Mouse (Mus musculus) spleen, adult 2 months (tissue): ENCODE results near the gene Sfxn3. TPM values are rescaled to one million over a fixed set of nuclear protein-coding genes. Genes with fewer than 3 reads are reported as not detected.

Experiments used
- DNase-seq, 2 experiments: peaks; one replicate each; pipeline versions ENCODE4 v3.0.0 to v3.0.0-alpha.2; 2012 to 2021; ENCODE audit warnings: low spot score in 2 of 2, low read depth in 1 of 2
- H3K27ac ChIP-seq: fragments of 200-500 bp; 2 replicates; pipeline ENCODE4 v1.5.1; 2012; ENCODE audit warnings: low read length, inconsistent platforms; ENCODE audit not compliant: insufficient read depth
- H3K27me3 ChIP-seq: fragments of 200-500 bp; 2 replicates; pipeline ENCODE4 v1.6.1; 2012; ENCODE audit warnings: mild to moderate bottlenecking, moderate library complexity, low read length, inconsistent platforms; ENCODE audit not compliant: control insufficient read depth, insufficient read depth
- H3K36me3 ChIP-seq: fragments of 200-500 bp; 2 replicates; pipeline ENCODE4 v1.6.1; 2012; ENCODE audit warnings: mild to moderate bottlenecking, low read length, inconsistent platforms; ENCODE audit not compliant: control insufficient read depth, insufficient read depth
- H3K4me1 ChIP-seq: fragments of 200-500 bp; 2 replicates; pipeline ENCODE4 v1.6.1; 2011; ENCODE audit warnings: inconsistent platforms; ENCODE audit not compliant: control insufficient read depth, insufficient read depth, insufficient read length
- H3K4me3 ChIP-seq: fragments of 200-500 bp; 2 replicates; pipeline ENCODE4 v1.5.1; 2011; ENCODE audit warnings: mild to moderate bottlenecking, inconsistent platforms; ENCODE audit not compliant: insufficient read depth, insufficient read length; ENCODE audit errors: extremely low read depth
- CTCF ChIP-seq: fragments of 200-500 bp; IDR thresholded peaks from 2 replicates; pipeline ENCODE4 v1.5.1; 2011; ENCODE audit warnings: mild to moderate bottlenecking, inconsistent platforms; ENCODE audit not compliant: insufficient read depth, insufficient read length, insufficient replicate concordance; ENCODE audit errors: extremely low read depth
- POLR2A ChIP-seq: fragments of 200-500 bp; IDR thresholded peaks from 2 replicates; pipeline ENCODE4 v1.6.1; 2011; ENCODE audit warnings: low read depth, low read length, inconsistent platforms
- WGBS: fragments of 180-500 bp; shearing (Covaris S2); methylation state at CpG from one replicate; pipeline ENCODE4 v1.1.7; 2018; 5-methylcytosine and 5-hydroxymethylcytosine counted together
- polyA plus RNA-seq: library from polyadenylated mRNA; depleted of rRNA; stranded (reverse); fragments of >200 nt; gene quantifications from 2 replicates; pipeline ENCODE4 v1.2.3, GENCODE M21; 2012

The Sfxn3 gene
- polyA plus RNA-seq, 1 experiment, result 23.9 TPM

DNA sequence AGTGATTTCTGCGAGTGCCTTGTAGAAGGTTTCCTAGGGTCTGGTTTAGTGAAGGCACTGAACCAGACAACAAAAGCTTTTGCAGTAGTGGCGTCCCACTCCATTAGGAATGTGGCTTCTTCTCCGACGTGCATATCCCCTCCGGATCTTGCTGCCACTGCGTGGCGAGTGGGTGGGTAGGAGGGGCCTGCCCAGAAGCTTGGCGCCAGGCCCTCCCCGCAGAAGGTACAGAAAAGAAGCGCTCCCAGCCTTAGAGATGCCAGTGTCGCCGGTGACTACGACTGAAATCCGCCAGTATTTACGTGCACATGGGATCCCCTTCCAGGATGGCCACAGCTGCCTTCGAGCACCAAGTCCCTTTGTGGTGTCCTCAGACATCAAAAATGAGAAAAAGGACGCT, 40.3 kb upstream of the Sfxn3 start:
- H3K27me3 ChIP-seq, result no peaks in the 10 kb centered on the region
- TF ChIP-seq CTCF (no peak), POLR2A (no peak)
- peaks cover 6% of the 10 kb centered on the region; the same call in 1 of the 2 replicates for H3K4me1 ChIP-seq
- no peak for DNase-seq
- peaks cover 3% of the 10 kb centered on the region; the same call in 1 of the 2 replicates for H3K36me3 ChIP-seq
- no peak overlapping the region; the same call in 1 of the 2 replicates for H3K27ac ChIP-seq
- 22% methylated on average over 17 of the region's 17 CpGs for WGBS
- H3K4me3 ChIP-seq, result peak overlapping the region; percentile 97; the same call in 1 of the 2 replicates

GRCm38 (mm10) chr19:45007425-45008191, 39.7 kb upstream of the Sfxn3 start:
- Histone ChIP-seq H3K27me3 (no peaks in the 10 kb centered on the region), H3K4me1 (peaks cover 6% of the 10 kb centered on the region; the same call in 1 of the 2 replicates), H3K27ac (no peak overlapping the region), H3K4me3 (no peak overlapping the region), H3K36me3 (peaks cover 3% of the 10 kb centered on the region; the same call in 1 of the 2 replicates)
- 89% methylated on average over 20 of the region's 20 CpGs for WGBS
- TF ChIP-seq POLR2A (no peak), CTCF (no peak)
- DNase-seq, result no peak

DNA sequence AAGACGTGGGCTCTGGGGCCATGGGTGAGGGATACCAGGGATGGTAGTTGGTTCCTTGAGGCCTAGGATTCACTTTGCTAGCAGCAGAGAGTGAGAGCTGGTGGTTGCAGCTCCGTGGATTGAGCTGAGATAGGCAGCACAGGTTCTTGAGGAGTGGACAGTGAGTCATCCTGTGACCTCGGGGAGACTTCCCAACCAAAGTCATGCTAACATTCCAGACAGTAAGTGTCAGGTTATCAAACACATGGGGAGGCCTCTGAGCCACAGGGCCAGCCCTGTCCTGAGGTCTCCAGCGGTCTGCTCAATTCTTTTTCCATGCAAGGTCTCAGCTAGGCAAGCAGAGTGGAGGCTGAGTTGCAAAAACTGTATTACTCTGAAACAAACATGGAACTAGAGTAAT, 36.7 kb upstream of the Sfxn3 start:
- H3K27ac ChIP-seq, result no peak overlapping the region
- WGBS, result 91% methylated on average over 4 of the region's 4 CpGs
- H3K27me3 ChIP-seq, result no peaks in the 10 kb centered on the region
- no peak for DNase-seq
- H3K4me1 ChIP-seq, result peaks cover 12% of the 10 kb centered on the region; the same call in 1 of the 2 replicates
- TF ChIP-seq POLR2A (no peak), CTCF (no peak)
- peaks cover 3% of the 10 kb centered on the region; the same call in 1 of the 2 replicates for H3K36me3 ChIP-seq
- no peak overlapping the region for H3K4me3 ChIP-seq

GRCm38 (mm10) chr19:45012219-45012618, 35.1 kb upstream of the Sfxn3 start:
- H3K4me1 ChIP-seq, result peaks cover 15% of the 10 kb centered on the region; the same call in 1 of the 2 replicates
- TF ChIP-seq CTCF (no peak), POLR2A (no peak)
- H3K36me3 ChIP-seq, result peaks cover 3% of the 10 kb centered on the region; the same call in 1 of the 2 replicates
- no peak overlapping the region for H3K4me3 ChIP-seq
- peaks cover 1% of the 10 kb centered on the region; the same call in 1 of the 2 replicates for H3K27me3 ChIP-seq
- no peak overlapping the region for H3K27ac ChIP-seq
- WGBS, result 92% methylated on average over 8 of the region's 8 CpGs
- DNase-seq, result no peak

DNA sequence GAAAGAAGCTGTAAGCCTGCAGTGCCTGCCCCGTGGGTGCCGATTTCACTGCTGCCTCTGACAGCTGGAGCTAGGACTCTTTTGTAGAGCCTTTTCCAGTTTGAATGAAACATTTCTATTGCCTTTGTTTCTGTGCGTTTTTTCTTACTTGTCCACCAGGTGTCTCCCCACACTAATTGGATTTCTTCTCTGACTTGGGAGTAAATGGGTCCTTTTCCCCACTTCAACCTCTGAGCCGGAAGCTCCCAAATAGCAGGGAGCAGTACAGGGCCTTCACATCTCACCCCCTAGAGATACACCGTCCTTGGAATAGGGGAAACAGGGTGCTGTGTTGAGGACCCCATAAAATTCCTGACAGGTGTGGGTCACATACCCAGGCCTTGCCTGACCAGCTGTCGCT, 34.7 kb upstream of the Sfxn3 start:
- Histone ChIP-seq H3K4me3 (no peak overlapping the region), H3K27me3 (peaks cover 4% of the 10 kb centered on the region), H3K4me1 (peaks cover 15% of the 10 kb centered on the region; the same call in 1 of the 2 replicates), H3K27ac (no peak overlapping the region), H3K36me3 (peaks cover 3% of the 10 kb centered on the region; the same call in 1 of the 2 replicates)
- no peak for DNase-seq
- WGBS, result 62% methylated on average over 6 of the region's 6 CpGs
- TF ChIP-seq CTCF (no peak), POLR2A (no peak)

GRCm38 (mm10) chr19:45013581-45014225, 33.6 kb upstream of the Sfxn3 start:
- H3K4me3 ChIP-seq, result no peak overlapping the region
- no peak for DNase-seq
- no peak overlapping the region for H3K27ac ChIP-seq
- TF ChIP-seq POLR2A (no peak), CTCF (no peak)
- peaks cover 3% of the 10 kb centered on the region; the same call in 1 of the 2 replicates for H3K36me3 ChIP-seq
- 58% methylated on average over 6 of the region's 6 CpGs for WGBS
- H3K27me3 ChIP-seq, result peaks cover 11% of the 10 kb centered on the region
- H3K4me1 ChIP-seq, result peaks cover 15% of the 10 kb centered on the region; the same call in 1 of the 2 replicates
